Mouse (Mus musculus): Measurements from ENCODE around the gene Ska3. TPM values are rescaled to one million over a fixed set of nuclear protein-coding genes. Genes with fewer than 3 reads are reported as not detected.
"Not testable (repeated sequence)": the region's sequence is repeated elsewhere in the genome, so short reads cannot be mapped to it uniquely, and the experiment has no call there.

The Ska3 gene
- 32.6 and 34.3 TPM in 2 replicates for polyA plus RNA-seq (2014; fragmentation: Nextera tagmentation; extraction: Ambion mirVana)

DNA sequence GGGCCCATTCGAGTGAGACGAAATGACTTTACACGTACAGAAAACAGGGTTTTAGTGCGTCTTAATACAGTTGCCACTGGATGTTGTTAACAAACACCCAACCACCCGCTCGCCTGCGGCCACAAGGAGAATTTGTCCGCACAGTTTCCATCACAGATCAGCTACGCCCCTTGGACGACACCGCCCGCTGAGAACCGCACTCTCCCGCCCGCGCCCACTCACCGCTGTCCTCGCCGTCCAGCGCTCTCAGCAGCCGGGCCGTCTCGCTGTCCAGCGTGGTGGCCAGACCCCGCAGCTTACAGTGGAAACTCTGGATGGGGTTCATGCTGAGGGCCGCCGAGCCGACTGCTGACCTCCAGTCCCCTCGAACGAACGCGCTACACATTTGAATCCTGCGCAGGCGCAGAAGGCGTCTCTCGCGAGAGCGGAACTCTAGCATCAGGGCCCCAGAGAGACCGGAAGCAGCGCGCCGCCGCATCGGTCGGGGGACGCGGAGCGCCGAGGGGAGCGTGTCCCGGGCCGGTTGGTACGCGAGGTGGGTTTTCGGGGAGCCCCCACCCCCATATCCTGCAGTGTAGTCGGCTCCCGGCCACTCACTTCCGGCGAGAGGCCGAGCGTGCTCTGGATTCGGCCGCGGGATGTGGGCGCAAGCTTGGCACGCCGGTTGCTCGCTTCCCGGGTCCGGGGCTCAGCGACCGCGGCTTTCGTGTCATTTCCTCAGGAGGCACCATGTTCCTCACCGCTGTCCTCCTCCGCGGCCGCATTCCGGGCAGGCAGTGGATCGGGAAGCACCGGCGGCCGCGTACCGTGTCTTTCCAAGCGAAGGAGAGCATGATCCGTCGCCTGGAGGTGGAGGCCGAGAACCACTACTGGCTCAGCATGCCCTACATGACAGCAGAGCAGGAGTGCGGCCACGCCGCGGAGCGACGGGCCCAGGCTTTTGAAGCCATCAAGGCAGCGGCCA is at the start of gene Ska3, which contains the start of gene Mrpl57:
Ska3 (minus strand) TSS at position 398 of the 964 bp plus-strand sequence.
Mrpl57 (plus strand) TSS at position 447 of the 964 bp plus-strand sequence.
- peak within 1 kb of the TSS; percentile 87 for H3K4me3 ChIP-seq (ENCODE audit: low read depth, low read length)
- no peaks in the 10 kb centered on the region for H3K27me3 ChIP-seq (ENCODE audit: control insufficient read depth, insufficient read depth, low read length)
- peaks cover 8% of the 10 kb centered on the region for H3K4me1 ChIP-seq (ENCODE audit: control insufficient read depth, insufficient read depth, low read length)
- peak within 1 kb of the TSS; percentile 93 for H3K27ac ChIP-seq (ENCODE audit: low read depth, low read length)
- no peaks in the 10 kb centered on the region for H3K36me3 ChIP-seq (ENCODE audit: control insufficient read depth, insufficient read depth, low read length)
- H3K9ac ChIP-seq (ENCODE audit: low read depth, low read length), result peak within 1 kb of the TSS; percentile 92
- peak within 1 kb of the TSS; percentile 78 for H3K4me2 ChIP-seq
- WGBS (ENCODE audit: insufficient replicate concordance), result under 1% methylated on average over 93 of the region's 96 CpGs
- peak; percentile 93 for ATAC-seq (replicated peaks; ENCODE audit: insufficient number of reproducible peaks, low FRiP score, low TSS enrichment)
- H3K9me3 ChIP-seq (replicated peaks; ENCODE audit: control insufficient read depth, low read length), result no peaks in the 10 kb centered on the region

DNA sequence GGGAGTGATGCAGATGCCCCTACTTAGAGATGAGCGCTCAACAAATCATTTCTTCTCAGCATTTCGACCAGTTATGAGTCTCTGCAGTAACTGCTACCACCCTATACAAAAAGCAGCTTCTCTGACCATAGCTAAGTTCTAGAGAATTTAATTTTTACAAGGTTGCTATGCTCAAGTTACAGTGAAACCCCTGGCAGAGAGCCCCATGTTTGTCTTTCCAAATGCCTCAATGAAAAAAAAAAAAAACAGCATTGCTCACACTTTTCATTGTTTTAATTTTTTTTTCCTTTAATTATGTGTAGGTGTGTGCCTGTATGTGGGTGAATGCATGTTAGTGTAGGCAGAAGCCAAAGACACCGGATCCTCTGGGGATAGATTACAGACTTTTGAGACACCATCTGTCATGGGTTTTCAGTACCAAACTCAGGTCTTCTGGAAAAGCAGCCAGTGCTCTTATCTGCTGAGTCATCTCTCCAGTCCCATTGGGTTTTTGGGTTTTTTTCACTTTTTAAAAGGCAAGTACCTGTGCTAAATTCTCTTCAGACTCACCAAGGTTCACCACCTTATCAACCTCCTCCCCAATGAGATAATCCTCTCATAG is 40.8 kb upstream of the Ska3 start:
- Histone ChIP-seq H3K4me2 (no peak overlapping the region), H3K36me3 (ENCODE audit: control insufficient read depth, insufficient read depth, low read length) (peaks cover 10% of the 10 kb centered on the region; the same call in 1 of the 2 replicates), H3K27me3 (ENCODE audit: control insufficient read depth, insufficient read depth, low read length) (no peaks in the 10 kb centered on the region), H3K9me3 (replicated peaks; ENCODE audit: control insufficient read depth, low read length) (no peaks in the 10 kb centered on the region), H3K9ac (ENCODE audit: low read depth, low read length) (no peak overlapping the region), H3K27ac (ENCODE audit: low read depth, low read length) (no peak overlapping the region), H3K4me1 (ENCODE audit: control insufficient read depth, insufficient read depth, low read length) (no peaks in the 10 kb centered on the region), H3K4me3 (ENCODE audit: low read depth, low read length) (no peak overlapping the region)
- WGBS (ENCODE audit: insufficient replicate concordance), result 90% methylated on average over 3 of the region's 3 CpGs
- ATAC-seq (replicated peaks; ENCODE audit: insufficient number of reproducible peaks, low FRiP score, low TSS enrichment), result no peak

DNA sequence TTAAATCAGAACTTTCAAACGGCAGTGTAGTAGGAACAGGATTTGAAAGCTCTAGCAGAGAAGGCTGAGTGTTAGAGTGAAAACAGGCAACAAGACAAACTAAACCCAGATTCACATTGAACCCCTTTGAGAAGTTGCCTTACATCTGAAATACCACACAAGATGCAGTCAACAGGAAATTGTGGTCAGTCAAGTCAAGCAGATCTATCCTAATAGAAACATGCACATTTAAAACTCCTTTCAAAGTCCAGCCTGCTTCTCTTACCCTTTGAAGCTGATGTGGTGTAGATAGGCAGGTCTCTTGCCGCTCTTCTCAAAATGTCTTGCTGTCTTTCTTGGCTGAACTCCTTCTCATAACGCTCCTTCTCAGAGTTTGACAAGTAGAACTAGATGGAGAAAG is 39.3 kb upstream of the Ska3 start:
- Histone ChIP-seq H3K27ac (ENCODE audit: low read depth, low read length) (no peak overlapping the region), H3K4me1 (ENCODE audit: control insufficient read depth, insufficient read depth, low read length) (no peaks in the 10 kb centered on the region), H3K4me3 (ENCODE audit: low read depth, low read length) (no peak overlapping the region), H3K9me3 (replicated peaks; ENCODE audit: control insufficient read depth, low read length) (no peaks in the 10 kb centered on the region), H3K4me2 (no peak overlapping the region), H3K36me3 (ENCODE audit: control insufficient read depth, insufficient read depth, low read length) (peaks cover 10% of the 10 kb centered on the region; the same call in 1 of the 2 replicates), H3K9ac (ENCODE audit: low read depth, low read length) (no peak overlapping the region), H3K27me3 (ENCODE audit: control insufficient read depth, insufficient read depth, low read length) (no peaks in the 10 kb centered on the region)
- 91% methylated on average over 3 of the region's 3 CpGs for WGBS (ENCODE audit: insufficient replicate concordance)
- no peak for ATAC-seq (replicated peaks; ENCODE audit: insufficient number of reproducible peaks, low FRiP score, low TSS enrichment)

GRCm38 (mm10) chr14:57863129-57863528 is 37.1 kb upstream of the Ska3 start:
- Histone ChIP-seq H3K36me3 (ENCODE audit: control insufficient read depth, insufficient read depth, low read length) (peaks cover 11% of the 10 kb centered on the region; the same call in 1 of the 2 replicates), H3K4me2 (no peak overlapping the region), H3K9ac (ENCODE audit: low read depth, low read length) (no peak overlapping the region), H3K27me3 (ENCODE audit: control insufficient read depth, insufficient read depth, low read length) (no peaks in the 10 kb centered on the region), H3K4me1 (ENCODE audit: control insufficient read depth, insufficient read depth, low read length) (no peaks in the 10 kb centered on the region), H3K4me3 (ENCODE audit: low read depth, low read length) (no peak overlapping the region), H3K9me3 (replicated peaks; ENCODE audit: control insufficient read depth, low read length) (no peaks in the 10 kb centered on the region), H3K27ac (ENCODE audit: low read depth, low read length) (no peak overlapping the region)
- ATAC-seq (replicated peaks; ENCODE audit: insufficient number of reproducible peaks, low FRiP score, low TSS enrichment), result no peak
- 52% methylated on average over 2 of the region's 2 CpGs for WGBS (ENCODE audit: insufficient replicate concordance)

DNA sequence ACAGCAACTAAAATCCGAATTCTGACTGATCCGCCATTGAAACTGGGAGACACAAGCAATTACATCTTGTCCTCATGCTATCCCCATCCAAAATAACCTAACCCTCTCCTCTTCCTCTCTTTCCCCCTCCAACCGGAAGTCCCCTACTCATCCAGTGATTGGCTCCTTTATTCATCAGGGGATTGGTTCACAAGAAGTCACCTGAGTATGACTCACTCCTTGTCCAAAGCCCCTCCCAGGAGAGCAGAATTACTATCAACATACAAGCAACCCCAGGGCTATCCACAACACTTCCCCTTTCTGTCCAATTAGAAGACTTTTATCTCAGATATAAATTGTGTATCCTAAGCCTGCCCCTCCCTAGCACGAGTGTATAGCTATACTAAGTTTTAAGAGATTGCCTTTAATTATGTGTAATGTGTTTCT is 36.0 kb upstream of the Ska3 start:
- Histone ChIP-seq H3K4me2 (no peak overlapping the region), H3K9me3 (replicated peaks; ENCODE audit: control insufficient read depth, low read length) (no peaks in the 10 kb centered on the region), H3K4me3 (ENCODE audit: low read depth, low read length) (no peak overlapping the region), H3K27ac (ENCODE audit: low read depth, low read length) (no peak overlapping the region), H3K36me3 (ENCODE audit: control insufficient read depth, insufficient read depth, low read length) (peaks cover 11% of the 10 kb centered on the region; the same call in 1 of the 2 replicates), H3K4me1 (ENCODE audit: control insufficient read depth, insufficient read depth, low read length) (no peaks in the 10 kb centered on the region), H3K9ac (ENCODE audit: low read depth, low read length) (no peak overlapping the region), H3K27me3 (ENCODE audit: control insufficient read depth, insufficient read depth, low read length) (no peaks in the 10 kb centered on the region)
- ATAC-seq (replicated peaks; ENCODE audit: insufficient number of reproducible peaks, low FRiP score, low TSS enrichment), result no peak
- 84% methylated on average over 4 of the region's 4 CpGs for WGBS (ENCODE audit: insufficient replicate concordance)

GRCm38 (mm10) chr14:57859520-57859919 is 33.5 kb upstream of the Ska3 start:
- no peak overlapping the region for H3K27ac ChIP-seq (ENCODE audit: low read depth, low read length)
- H3K4me2 ChIP-seq, result no peak overlapping the region
- H3K36me3 ChIP-seq (ENCODE audit: control insufficient read depth, insufficient read depth, low read length), result peaks cover 7% of the 10 kb centered on the region
- no peak for ATAC-seq (replicated peaks; ENCODE audit: insufficient number of reproducible peaks, low FRiP score, low TSS enrichment)
- H3K27me3 ChIP-seq (ENCODE audit: control insufficient read depth, insufficient read depth, low read length), result no peaks in the 10 kb centered on the region
- no peak overlapping the region for H3K4me3 ChIP-seq (ENCODE audit: low read depth, low read length)
- no peaks in the 10 kb centered on the region for H3K9me3 ChIP-seq (replicated peaks; ENCODE audit: control insufficient read depth, low read length)
- H3K9ac ChIP-seq (ENCODE audit: low read depth, low read length), result no peak overlapping the region
- no peaks in the 10 kb centered on the region for H3K4me1 ChIP-seq (ENCODE audit: control insufficient read depth, insufficient read depth, low read length)

DNA sequence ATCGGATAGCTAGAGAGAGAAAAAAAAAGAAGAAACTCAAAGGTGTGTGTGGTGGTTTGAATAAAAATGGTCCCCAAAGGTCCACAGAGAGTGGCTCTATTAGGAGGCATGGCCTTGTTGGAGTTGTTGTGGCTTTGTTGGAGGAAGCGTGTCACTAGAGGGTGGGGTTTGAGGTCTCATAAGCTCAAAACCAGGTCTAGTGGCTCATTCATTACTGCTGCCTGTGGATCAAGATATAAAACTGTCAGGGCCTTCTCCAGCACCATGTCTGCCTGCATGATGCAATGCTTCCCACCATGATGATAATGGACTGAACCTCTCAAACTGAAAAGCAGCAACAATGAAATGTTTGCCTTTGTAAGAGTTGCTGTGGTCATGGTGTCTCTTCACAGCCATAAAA is 32.6 kb upstream of the Ska3 start:
- Histone ChIP-seq H3K36me3 (ENCODE audit: control insufficient read depth, insufficient read depth, low read length) (peaks cover 5% of the 10 kb centered on the region; the same call in 1 of the 2 replicates), H3K27me3 (ENCODE audit: control insufficient read depth, insufficient read depth, low read length) (no peaks in the 10 kb centered on the region), H3K4me3 (ENCODE audit: low read depth, low read length) (no peak overlapping the region), H3K4me1 (ENCODE audit: control insufficient read depth, insufficient read depth, low read length) (no peaks in the 10 kb centered on the region), H3K9ac (ENCODE audit: low read depth, low read length) (no peak overlapping the region), H3K9me3 (replicated peaks; ENCODE audit: control insufficient read depth, low read length) (no peaks in the 10 kb centered on the region), H3K27ac (ENCODE audit: low read depth, low read length) (no peak overlapping the region), H3K4me2 (no peak overlapping the region)
- WGBS (ENCODE audit: insufficient replicate concordance), result 81% methylated on average over 2 of the region's 2 CpGs
- ATAC-seq (replicated peaks; ENCODE audit: insufficient number of reproducible peaks, low FRiP score, low TSS enrichment), result no peak

- not testable (repeated sequence) for H3K4me3 ChIP-seq (ENCODE audit: low read depth, low read length); H3K9me3 ChIP-seq (replicated peaks; ENCODE audit: control insufficient read depth, low read length); H3K27ac ChIP-seq (ENCODE audit: low read depth, low read length); H3K4me1 ChIP-seq (ENCODE audit: control insufficient read depth, insufficient read depth, low read length); H3K36me3 ChIP-seq (ENCODE audit: control insufficient read depth, insufficient read depth, low read length); H3K27me3 ChIP-seq (ENCODE audit: control insufficient read depth, insufficient read depth, low read length); ATAC-seq (replicated peaks; ENCODE audit: insufficient number of reproducible peaks, low FRiP score, low TSS enrichment); H3K4me2 ChIP-seq; H3K9ac ChIP-seq (ENCODE audit: low read depth, low read length)
These were observed 30.1 kb upstream of the Ska3 start for GRCm38 (mm10) chr14:57856037-57856436.

All from heart, embryonic 11.5 days (tissue).